Mouse (Mus musculus): ENCODE measurements around the gene Dok5. TPM values are rescaled to one million over a fixed set of nuclear protein-coding genes. Genes with fewer than 3 reads are reported as not detected.

Dok5 gene
- polyA plus RNA-seq, 1 experiment, result 0.04 TPM

GRCm38 (mm10) chr2:170755817-170756216 is 24.2 kb downstream of the Dok5 start:
- Histone ChIP-seq H3K4me3 (ENCODE audit: extremely low read depth, insufficient read depth, insufficient read length) (no peak overlapping the region), H3K27me3 (ENCODE audit: control insufficient read depth, insufficient read depth, low read length) (no peaks in the 10 kb centered on the region), H3K36me3 (ENCODE audit: control insufficient read depth, insufficient read depth, low read length) (no peaks in the 10 kb centered on the region), H3K4me1 (ENCODE audit: control insufficient read depth, insufficient read depth, insufficient read length) (no peaks in the 10 kb centered on the region), H3K27ac (ENCODE audit: insufficient read depth, low read length) (no peak overlapping the region)
- 82% methylated on average over 2 of the region's 2 CpGs for WGBS
- TF ChIP-seq CTCF (IDR thresholded peaks at IDR 0.05; ENCODE audit: extremely low read depth, insufficient read depth, insufficient read length, insufficient replicate concordance) (no peak), POLR2A (IDR thresholded peaks at IDR 0.05; ENCODE audit: low read depth, low read length) (no peak)
- no peak for DNase-seq (ENCODE audit: low read depth in 1 of 2, low spot score in 2 of 2)

GRCm38 (mm10) chr2:170756667-170757066 is 25.1 kb downstream of the Dok5 start:
- no peak for TF ChIP-seq CTCF (IDR thresholded peaks at IDR 0.05; ENCODE audit: extremely low read depth, insufficient read depth, insufficient read length, insufficient replicate concordance)
- TF ChIP-seq POLR2A (IDR thresholded peaks at IDR 0.05; ENCODE audit: low read depth, low read length), result no peak
- DNase-seq (ENCODE audit: low read depth in 1 of 2, low spot score in 2 of 2), result no peak
- Histone ChIP-seq H3K36me3 (ENCODE audit: control insufficient read depth, insufficient read depth, low read length) (no peaks in the 10 kb centered on the region), H3K27ac (ENCODE audit: insufficient read depth, low read length) (no peak overlapping the region), H3K27me3 (ENCODE audit: control insufficient read depth, insufficient read depth, low read length) (no peaks in the 10 kb centered on the region), H3K4me3 (ENCODE audit: extremely low read depth, insufficient read depth, insufficient read length) (no peak overlapping the region), H3K4me1 (ENCODE audit: control insufficient read depth, insufficient read depth, insufficient read length) (no peaks in the 10 kb centered on the region)
- 78% methylated on average over 7 of the region's 7 CpGs for WGBS

GRCm38 (mm10) chr2:170757228-170757875 is 25.7 kb downstream of the Dok5 start:
- WGBS, result 88% methylated on average over 14 of the region's 14 CpGs
- no peak for DNase-seq (ENCODE audit: low read depth in 1 of 2, low spot score in 2 of 2)
- TF ChIP-seq POLR2A (IDR thresholded peaks at IDR 0.05; ENCODE audit: low read depth, low read length), result no peak
- no peak for TF ChIP-seq CTCF (IDR thresholded peaks at IDR 0.05; ENCODE audit: extremely low read depth, insufficient read depth, insufficient read length, insufficient replicate concordance)
- Histone ChIP-seq H3K27ac (ENCODE audit: insufficient read depth, low read length) (no peak overlapping the region), H3K27me3 (ENCODE audit: control insufficient read depth, insufficient read depth, low read length) (no peaks in the 10 kb centered on the region), H3K36me3 (ENCODE audit: control insufficient read depth, insufficient read depth, low read length) (no peaks in the 10 kb centered on the region), H3K4me3 (ENCODE audit: extremely low read depth, insufficient read depth, insufficient read length) (no peak overlapping the region), H3K4me1 (ENCODE audit: control insufficient read depth, insufficient read depth, insufficient read length) (no peaks in the 10 kb centered on the region)

GRCm38 (mm10) chr2:170758201-170758600 is 26.6 kb downstream of the Dok5 start:
- no peak for TF ChIP-seq POLR2A (IDR thresholded peaks at IDR 0.05; ENCODE audit: low read depth, low read length)
- TF ChIP-seq CTCF (IDR thresholded peaks at IDR 0.05; ENCODE audit: extremely low read depth, insufficient read depth, insufficient read length, insufficient replicate concordance), result no peak
- WGBS, result 88% methylated on average over 5 of the region's 5 CpGs
- Histone ChIP-seq H3K36me3 (ENCODE audit: control insufficient read depth, insufficient read depth, low read length) (no peaks in the 10 kb centered on the region), H3K27ac (ENCODE audit: insufficient read depth, low read length) (no peak overlapping the region), H3K4me3 (ENCODE audit: extremely low read depth, insufficient read depth, insufficient read length) (no peak overlapping the region), H3K27me3 (ENCODE audit: control insufficient read depth, insufficient read depth, low read length) (no peaks in the 10 kb centered on the region), H3K4me1 (ENCODE audit: control insufficient read depth, insufficient read depth, insufficient read length) (no peaks in the 10 kb centered on the region)
- DNase-seq (ENCODE audit: low read depth in 1 of 2, low spot score in 2 of 2), result no peak

- no peaks in the 10 kb centered on the region for H3K36me3 ChIP-seq (ENCODE audit: control insufficient read depth, insufficient read depth, low read length)
- no peak overlapping the region for H3K27ac ChIP-seq (ENCODE audit: insufficient read depth, low read length)
- no peaks in the 10 kb centered on the region for H3K4me1 ChIP-seq (ENCODE audit: control insufficient read depth, insufficient read depth, insufficient read length)
- 84% methylated on average over 3 of the region's 3 CpGs for WGBS
- no peak for TF ChIP-seq CTCF (IDR thresholded peaks at IDR 0.05; ENCODE audit: extremely low read depth, insufficient read depth, insufficient read length, insufficient replicate concordance)
- no peak for TF ChIP-seq POLR2A (IDR thresholded peaks at IDR 0.05; ENCODE audit: low read depth, low read length)
- H3K4me3 ChIP-seq (ENCODE audit: extremely low read depth, insufficient read depth, insufficient read length), result no peak overlapping the region
- no peak for DNase-seq (ENCODE audit: low read depth in 1 of 2, low spot score in 2 of 2)
- no peaks in the 10 kb centered on the region for H3K27me3 ChIP-seq (ENCODE audit: control insufficient read depth, insufficient read depth, low read length)
Observed at GRCm38 (mm10) chr2:170764704-170765103, 33.1 kb downstream of the Dok5 start.

GRCm38 (mm10) chr2:170767243-170767642 is 35.6 kb downstream of the Dok5 start:
- Histone ChIP-seq H3K4me1 (ENCODE audit: control insufficient read depth, insufficient read depth, insufficient read length) (no peaks in the 10 kb centered on the region), H3K27me3 (ENCODE audit: control insufficient read depth, insufficient read depth, low read length) (no peaks in the 10 kb centered on the region), H3K36me3 (ENCODE audit: control insufficient read depth, insufficient read depth, low read length) (no peaks in the 10 kb centered on the region), H3K4me3 (ENCODE audit: extremely low read depth, insufficient read depth, insufficient read length) (no peak overlapping the region), H3K27ac (ENCODE audit: insufficient read depth, low read length) (no peak overlapping the region)
- DNase-seq (ENCODE audit: low read depth in 1 of 2, low spot score in 2 of 2), result no peak
- TF ChIP-seq POLR2A (IDR thresholded peaks at IDR 0.05; ENCODE audit: low read depth, low read length) (no peak), CTCF (IDR thresholded peaks at IDR 0.05; ENCODE audit: extremely low read depth, insufficient read depth, insufficient read length, insufficient replicate concordance) (no peak)
- 80% methylated on average over 8 of the region's 8 CpGs for WGBS

- no peak overlapping the region for H3K4me3 ChIP-seq (ENCODE audit: extremely low read depth, insufficient read depth, insufficient read length)
- WGBS, result 91% methylated on average over 6 of the region's 6 CpGs
Observed at GRCm38 (mm10) chr2:170768699-170769098, 37.1 kb downstream of the Dok5 start.

More at GRCm38 (mm10) chr2:170768699-170769098, 37.1 kb downstream of the Dok5 start:
- Histone ChIP-seq H3K27me3 (ENCODE audit: control insufficient read depth, insufficient read depth, low read length) (no peaks in the 10 kb centered on the region), H3K36me3 (ENCODE audit: control insufficient read depth, insufficient read depth, low read length) (no peaks in the 10 kb centered on the region), H3K27ac (ENCODE audit: insufficient read depth, low read length) (no peak overlapping the region), H3K4me1 (ENCODE audit: control insufficient read depth, insufficient read depth, insufficient read length) (no peaks in the 10 kb centered on the region)
- no peak for DNase-seq (ENCODE audit: low read depth in 1 of 2, low spot score in 2 of 2)
- TF ChIP-seq POLR2A (IDR thresholded peaks at IDR 0.05; ENCODE audit: low read depth, low read length) (no peak), CTCF (IDR thresholded peaks at IDR 0.05; ENCODE audit: extremely low read depth, insufficient read depth, insufficient read length, insufficient replicate concordance) (no peak)
